Mouse (Mus musculus) heart, embryonic 10.5 days (tissue): Measurements from ENCODE around the gene Avpr2. TPM values are rescaled to one million over a fixed set of nuclear protein-coding genes. Genes with fewer than 3 reads are reported as not detected.

Experiments
- DNase-seq: peaks from one replicate; pipeline ENCODE4 v3.0.0-alpha.2; 2017; ENCODE audit warnings: low spot score
- H3K27ac ChIP-seq: fragments of 300-500 bp; sonication (generic); 2 replicates; pipeline ENCODE4 v1.5.1; 2016; ENCODE audit warnings: mild to moderate bottlenecking
- H3K27me3 ChIP-seq: fragments of 300-500 bp; sonication (generic); 2 replicates; pipeline ENCODE4 v1.6.1; 2016; ENCODE audit warnings: mild to moderate bottlenecking; ENCODE audit not compliant: poor library complexity, insufficient read depth, severe bottlenecking
- H3K36me3 ChIP-seq: fragments of 300-500 bp; sonication (generic); 2 replicates; pipeline ENCODE4 v1.6.1; 2016; ENCODE audit warnings: mild to moderate bottlenecking, moderate library complexity
- H3K4me1 ChIP-seq: fragments of 300-500 bp; sonication (generic); 2 replicates; pipeline ENCODE4 v1.6.1; 2016; ENCODE audit warnings: mild to moderate bottlenecking
- H3K4me3 ChIP-seq: fragments of 300-500 bp; sonication (generic); 2 replicates; pipeline ENCODE4 v1.5.1; 2016; ENCODE audit warnings: mild to moderate bottlenecking, moderate library complexity
- H3K9me3 ChIP-seq: fragments of 300-500 bp; sonication (generic); 2 replicates; pipeline ENCODE4 v1.6.1; 2016; ENCODE audit warnings: mild to moderate bottlenecking, moderate library complexity
- WGBS: fragments of 180-500 bp; shearing (Covaris S2); methylation state at CpG from one replicate; pipeline ENCODE4 v1.1.7; 2016; 5-methylcytosine and 5-hydroxymethylcytosine counted together
- polyA plus RNA-seq: library from polyadenylated mRNA; unstranded; fragments of >200 nt; fragmentation: Nextera tagmentation; extraction: Ambion mirVana; gene quantifications from 2 replicates; pipeline ENCODE4 v1.2.1, GENCODE M21; 2016

Avpr2 gene
- polyA plus RNA-seq, 1 experiment from 2014 or later, result not detected

DNA sequence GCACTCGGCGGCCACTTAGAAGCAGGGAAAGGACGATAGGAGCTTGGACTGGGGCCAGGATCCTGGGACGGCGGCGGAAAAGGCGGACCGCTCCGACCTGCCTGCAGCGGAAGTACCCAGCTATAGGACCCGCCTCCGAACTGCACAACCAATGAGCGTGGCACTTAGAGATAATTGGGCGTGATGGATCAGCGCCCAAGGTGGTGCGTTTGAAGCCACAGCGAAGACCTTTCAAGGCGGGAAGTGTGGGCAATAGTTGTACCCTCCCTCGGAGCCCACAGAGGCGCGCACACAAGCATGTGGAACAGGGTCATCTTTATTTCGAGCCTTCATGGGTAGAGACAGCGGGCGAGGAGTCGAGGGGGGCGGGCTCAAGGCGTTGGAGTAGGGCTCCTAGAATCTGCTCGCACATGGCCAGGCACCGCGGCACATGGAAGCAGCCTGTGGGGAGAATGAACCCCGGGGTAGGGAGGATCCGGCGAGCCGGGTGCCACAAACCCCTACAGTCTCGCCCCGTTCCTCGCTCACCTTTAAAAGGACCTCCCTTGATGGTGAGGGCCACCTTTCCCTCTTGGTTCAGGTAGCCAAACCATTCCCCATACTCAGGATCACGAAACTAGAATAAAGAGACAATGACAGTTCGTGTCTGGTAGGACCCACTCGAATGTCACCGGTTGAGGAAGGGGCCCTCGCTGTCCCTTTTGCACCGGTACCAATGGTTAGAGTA is 30.1 kb downstream of the Avpr2 start, which contains the start of the genes Arhgap4 and Naa10:
Gene Arhgap4 (minus strand): TSS at position 48 of the 727 bp plus-strand sequence.
Gene Naa10 (minus strand): TSS at position 122 of the 727 bp plus-strand sequence.
- 19% methylated on average over 43 of the region's 43 CpGs for WGBS
- peak; percentile 96 for DNase-seq
- H3K27me3 ChIP-seq, result no peaks in the 10 kb centered on the region; the same call in 1 of the 2 replicates
- no peaks in the 10 kb centered on the region for H3K9me3 ChIP-seq
- H3K36me3 ChIP-seq, result peaks cover 32% of the 10 kb centered on the region
- H3K27ac ChIP-seq, result peak within 1 kb of the TSS; percentile 88
- peak within 1 kb of the TSS; percentile 62 for H3K4me3 ChIP-seq
- H3K4me1 ChIP-seq, result no peaks in the 10 kb centered on the region

DNA sequence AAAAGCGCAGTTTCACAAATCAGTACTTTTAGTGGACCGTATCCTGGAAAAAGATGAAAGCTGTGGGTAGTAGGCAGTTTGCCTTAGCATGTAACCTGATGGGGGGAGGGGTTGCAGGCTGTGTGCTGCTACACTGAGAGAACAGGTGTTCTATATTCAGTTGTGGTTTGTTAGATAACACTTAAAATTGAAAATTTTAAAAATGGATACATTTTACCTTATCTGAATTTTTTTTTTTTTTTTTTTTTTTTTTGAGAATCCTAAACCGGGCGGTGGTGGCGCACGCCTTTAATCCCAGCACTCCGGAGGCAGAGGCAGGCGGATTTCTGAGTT is 30.6 kb downstream of the Avpr2 start:
- Histone ChIP-seq H3K9me3 (no peaks in the 10 kb centered on the region), H3K36me3 (peaks cover 27% of the 10 kb centered on the region), H3K4me3 (peak overlapping the region; percentile 62), H3K4me1 (no peaks in the 10 kb centered on the region), H3K27me3 (no peaks in the 10 kb centered on the region; the same call in 1 of the 2 replicates), H3K27ac (peak overlapping the region; percentile 88)
- DNase-seq, result no peak
- WGBS, result 78% methylated on average over 8 of the region's 8 CpGs

DNA sequence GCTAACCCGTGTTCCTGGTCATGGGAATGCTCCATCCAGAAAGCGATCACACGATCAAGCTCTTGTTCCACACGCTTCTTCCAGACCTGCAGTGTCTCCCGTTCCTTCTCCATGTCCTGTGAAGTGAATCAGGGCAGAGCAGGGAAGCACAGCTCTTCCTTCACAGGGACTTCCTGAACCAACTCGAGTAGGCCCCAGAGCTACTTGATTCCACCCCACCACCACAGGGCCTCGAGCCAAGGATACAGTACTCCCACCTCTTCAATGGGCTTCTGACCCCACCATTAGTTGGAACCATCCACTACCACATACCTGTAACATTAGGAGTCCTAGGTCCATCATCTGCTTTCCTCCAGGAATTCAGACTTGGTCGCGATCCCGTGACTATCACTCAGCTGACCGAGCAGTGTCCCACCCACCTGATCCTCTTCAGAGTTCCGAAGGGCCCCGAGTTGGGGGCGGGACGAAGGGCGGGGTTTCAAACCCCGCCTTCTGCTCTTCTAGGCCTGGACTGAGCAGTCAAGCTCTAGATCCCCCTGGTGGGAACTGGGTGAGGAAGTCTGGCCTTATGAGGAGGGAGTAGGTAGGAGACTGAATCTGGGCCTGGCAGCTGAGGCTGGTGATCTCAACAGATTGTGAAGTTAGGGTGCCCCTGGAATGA is 38.6 kb downstream of the Avpr2 start, which contains the start of gene Renbp:
Gene Renbp (minus strand): TSS at position 449 of the 661 bp plus-strand sequence.
- no peaks in the 10 kb centered on the region for H3K27me3 ChIP-seq
- 32% methylated on average over 17 of the region's 17 CpGs for WGBS
- peak; percentile 92 for DNase-seq
- no peaks in the 10 kb centered on the region for H3K9me3 ChIP-seq
- no peaks in the 10 kb centered on the region for H3K4me1 ChIP-seq
- peak within 1 kb of the TSS; percentile 54 for H3K4me3 ChIP-seq
- peaks cover 14% of the 10 kb centered on the region; the same call in 1 of the 2 replicates for H3K36me3 ChIP-seq
- H3K27ac ChIP-seq, result peak within 1 kb of the TSS; percentile 53; the same call in 1 of the 2 replicates

DNA sequence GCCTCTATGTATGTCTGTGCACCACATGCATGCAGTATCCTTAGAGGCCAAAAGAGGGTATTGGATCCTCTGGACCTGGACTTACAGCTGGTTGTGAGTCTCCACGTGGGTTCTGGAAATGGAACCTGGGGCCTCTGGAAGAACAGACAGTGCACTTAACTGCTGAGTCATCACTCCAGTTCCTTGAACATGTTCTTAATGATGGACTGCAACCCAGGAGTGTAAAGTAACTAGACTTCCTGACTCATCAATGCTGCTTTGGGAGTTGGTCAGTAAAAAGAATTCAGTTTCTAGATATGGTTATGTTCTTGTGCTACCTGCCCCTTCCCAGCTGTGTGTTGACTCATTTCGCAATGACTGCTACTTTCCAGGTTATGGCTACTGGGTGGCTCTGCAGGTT is 40.0 kb downstream of the Avpr2 start:
- Histone ChIP-seq H3K4me3 (no peak overlapping the region), H3K4me1 (no peaks in the 10 kb centered on the region), H3K27ac (no peak overlapping the region), H3K36me3 (peaks cover 7% of the 10 kb centered on the region; the same call in 1 of the 2 replicates), H3K27me3 (no peaks in the 10 kb centered on the region), H3K9me3 (no peaks in the 10 kb centered on the region)
- no peak for DNase-seq
- WGBS, result 78% methylated on average over 2 of the region's 2 CpGs

DNA sequence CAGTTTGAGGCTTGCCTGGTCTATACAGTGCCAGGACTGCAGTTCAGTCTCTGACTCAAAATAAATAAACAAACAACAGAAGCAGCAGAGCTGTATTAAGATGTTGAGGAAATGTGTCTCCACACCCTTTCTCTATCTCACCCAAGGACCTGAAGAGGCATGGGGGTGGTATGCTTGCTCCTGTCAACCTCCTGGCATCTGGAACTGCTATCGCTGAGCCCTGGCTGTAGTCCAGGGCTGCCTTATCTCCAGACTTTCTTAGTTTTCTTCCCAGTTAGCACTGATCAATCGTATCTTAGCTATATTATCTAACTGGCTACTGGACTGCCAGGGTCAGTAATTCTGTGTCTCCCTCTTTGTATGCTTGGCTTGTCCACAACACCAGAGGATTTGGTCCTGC is 50.0 kb downstream of the Avpr2 start:
- Histone ChIP-seq H3K27me3 (no peaks in the 10 kb centered on the region), H3K36me3 (peaks cover 52% of the 10 kb centered on the region), H3K4me3 (no peak overlapping the region), H3K9me3 (no peaks in the 10 kb centered on the region), H3K27ac (no peak overlapping the region), H3K4me1 (no peaks in the 10 kb centered on the region)
- no peak for DNase-seq
- WGBS, result 63% methylated on average over 2 of the region's 2 CpGs

- H3K9me3 ChIP-seq, result no peaks in the 10 kb centered on the region
- no peak overlapping the region for H3K4me3 ChIP-seq
- no peak for DNase-seq
- H3K27ac ChIP-seq, result no peak overlapping the region
- no peaks in the 10 kb centered on the region for H3K4me1 ChIP-seq
- H3K27me3 ChIP-seq, result no peaks in the 10 kb centered on the region
- peaks cover 56% of the 10 kb centered on the region for H3K36me3 ChIP-seq
- 73% methylated on average over 2 of the region's 2 CpGs for WGBS
Observed at GRCm38 (mm10) chrX:73942294-73942693, 50.4 kb downstream of the Avpr2 start.

Other genes with a start within 250 kb of the Avpr2 start
- 7.3 and 8.0 TPM in 2 replicates for gene Pnck, start 232.0 kb upstream of the Avpr2 start, polyA plus RNA-seq
- gene Slc6a8, start 219.0 kb upstream of the Avpr2 start, polyA plus RNA-seq, result 5.8 and 6.2 TPM in 2 replicates
- 178 and 211 TPM in 2 replicates for gene Bcap31, start 175.9 kb upstream of the Avpr2 start, polyA plus RNA-seq
- gene Abcd1, start 175.5 kb upstream of the Avpr2 start, polyA plus RNA-seq, result 9.8 and 11.7 TPM in 2 replicates
- 0.13 and 0.46 TPM in 2 replicates for gene Plxnb3, start 135.0 kb upstream of the Avpr2 start, polyA plus RNA-seq
- gene Srpk3, start 117.7 kb upstream of the Avpr2 start, polyA plus RNA-seq, result 39.2 and 81.4 TPM in 2 replicates
- 219 and 264 TPM in 2 replicates for gene Idh3g, start 105.2 kb upstream of the Avpr2 start, polyA plus RNA-seq
- gene Ssr4, start 105.1 kb upstream of the Avpr2 start, polyA plus RNA-seq, result 156 and 158 TPM in 2 replicates
- gene Pdzd4, start 67.1 kb upstream of the Avpr2 start, polyA plus RNA-seq, result 0.32 and 0.38 TPM in 2 replicates
- 1.7 and 2.3 TPM in 2 replicates for gene L1cam, start 4.0 kb downstream of the Avpr2 start, polyA plus RNA-seq
- gene Arhgap4, start 29.8 kb downstream of the Avpr2 start, polyA plus RNA-seq, result 1.3 and 3.0 TPM in 2 replicates
- 124 and 146 TPM in 2 replicates for gene Naa10, start 29.8 kb downstream of the Avpr2 start, polyA plus RNA-seq
- 43.1 and 58.2 TPM in 2 replicates for gene Renbp, start 38.7 kb downstream of the Avpr2 start, polyA plus RNA-seq
- 49.5 and 56.8 TPM in 2 replicates for gene Hcfc1, start 74.3 kb downstream of the Avpr2 start, polyA plus RNA-seq
- 59.3 and 60.8 TPM in 2 replicates for gene Irak1, start 131.8 kb downstream of the Avpr2 start, polyA plus RNA-seq
- gene Opn1mw, start 235.4 kb downstream of the Avpr2 start, polyA plus RNA-seq, result not detected in 2 replicates
- gene Mecp2, start 243.3 kb downstream of the Avpr2 start, polyA plus RNA-seq, result 11.3 and 13.1 TPM in 2 replicates